Mouse (Mus musculus) small intestine, adult 2 months (tissue): Measurements from ENCODE around the gene Syde1.

Experiments used
- CTCF ChIP-seq: fragments of 200-500 bp; IDR thresholded peaks from 2 replicates; pipeline ENCODE4 v1.5.1; 2012; ENCODE audit warnings: low read depth, mild to moderate bottlenecking, control low read depth, inconsistent platforms, low read length, moderate library complexity, mixed read lengths; ENCODE audit not compliant: insufficient replicate concordance, insufficient read length; ENCODE audit errors: extremely low read depth
- POLR2A ChIP-seq: fragments of 200-500 bp; IDR thresholded peaks from 2 replicates; pipeline ENCODE4 v1.6.1; 2012; ENCODE audit warnings: low read depth, mild to moderate bottlenecking, control low read depth, inconsistent platforms, low read length, moderate library complexity

GRCm38 (mm10) chr10:78570897-78571296 is 20.9 kb downstream of the Syde1 start:
- TF ChIP-seq CTCF (no peak), POLR2A (no peak)
